Mouse (Mus musculus) hindbrain, embryonic 16.5 days (tissue): ENCODE measurements at regions not wholly inside any gene's neighbourhood (a gene's known extent, or its start where the extent isn't known, plus 50 kb on each side); places are given as distances from the start of the nearest gene placed in this dataset.

Experiments
- ATAC-seq: fragments of 200-750 bp; cut with Nextera tagmentation; 2 replicates; pipeline ENCODE4 v1.8.0; 2017; ENCODE audit warnings: moderate TSS enrichment, moderate library complexity
- H3K27ac ChIP-seq: fragments of 300-500 bp; sonication (generic); 2 replicates; pipeline ENCODE4 v1.5.1; 2014; ENCODE audit warnings: low read depth, mild to moderate bottlenecking, control low read depth, low read length, moderate library complexity
- H3K27me3 ChIP-seq: fragments of 300-500 bp; sonication (generic); replicated peaks from 2 replicates; pipeline ENCODE4 v1.6.1; 2014; ENCODE audit warnings: low read length; ENCODE audit not compliant: control insufficient read depth, insufficient read depth
- H3K36me3 ChIP-seq: fragments of 300-500 bp; sonication (generic); 2 replicates; pipeline ENCODE4 v1.6.1; 2014; ENCODE audit warnings: mild to moderate bottlenecking, low read length, moderate library complexity, mixed read lengths; ENCODE audit not compliant: control insufficient read depth, insufficient read depth
- H3K4me1 ChIP-seq: fragments of 300-500 bp; sonication (generic); 2 replicates; pipeline ENCODE4 v1.6.1; 2014; ENCODE audit warnings: low read depth, low read length; ENCODE audit not compliant: control insufficient read depth, insufficient read depth
- H3K4me2 ChIP-seq: fragments of 300-500 bp; sonication (generic); 2 replicates; pipeline ENCODE4 v1.6.1; 2014; ENCODE audit warnings: mild to moderate bottlenecking, low read length, control low read depth, moderate library complexity
- H3K4me3 ChIP-seq: fragments of 300-500 bp; sonication (generic); 2 replicates; pipeline ENCODE4 v1.5.1; 2014; ENCODE audit warnings: mild to moderate bottlenecking, low read length, control low read depth, moderate library complexity
- H3K9ac ChIP-seq: fragments of 300-500 bp; sonication (generic); 2 replicates; pipeline ENCODE4 v1.6.1; 2014; ENCODE audit warnings: low read depth, mild to moderate bottlenecking, control low read depth, low read length, moderate library complexity
- H3K9me3 ChIP-seq: fragments of 300-500 bp; sonication (generic); 2 replicates; pipeline ENCODE4 v1.6.1; 2014; ENCODE audit warnings: mild to moderate bottlenecking, low read length, moderate library complexity; ENCODE audit not compliant: control insufficient read depth
- WGBS: fragments of 180-500 bp; shearing (Covaris S2); extraction: QIAGEN DNeasy Blood & Tissue Kit; methylation state at CpG from one replicate; pipeline ENCODE4 v1.1.7; 2014; 5-methylcytosine and 5-hydroxymethylcytosine counted together

GRCm38 (mm10) chr10:95004065-95004763, 59.6 kb upstream of the Plxnc1 start:
- WGBS, result 88% methylated on average over 9 of the region's 9 CpGs
- Histone ChIP-seq H3K27ac (no peak overlapping the region), H3K9ac (no peak overlapping the region), H3K9me3 (no peaks in the 10 kb centered on the region), H3K4me3 (no peak overlapping the region), H3K4me2 (no peak overlapping the region), H3K27me3 (no peaks in the 10 kb centered on the region), H3K36me3 (no peaks in the 10 kb centered on the region), H3K4me1 (no peaks in the 10 kb centered on the region)
- no peak for ATAC-seq

GRCm38 (mm10) chr10:95003621-95004020, 59.0 kb upstream of the Plxnc1 start:
- Histone ChIP-seq H3K9me3 (no peaks in the 10 kb centered on the region), H3K36me3 (no peaks in the 10 kb centered on the region), H3K4me1 (no peaks in the 10 kb centered on the region), H3K27me3 (no peaks in the 10 kb centered on the region), H3K9ac (no peak overlapping the region), H3K27ac (no peak overlapping the region), H3K4me3 (no peak overlapping the region), H3K4me2 (no peak overlapping the region)
- ATAC-seq, result no peak
- WGBS, result 88% methylated on average over 7 of the region's 7 CpGs

GRCm38 (mm10) chr10:95001650-95002049, 57.0 kb upstream of the Plxnc1 start:
- H3K9ac ChIP-seq, result no peak overlapping the region
- H3K36me3 ChIP-seq, result no peaks in the 10 kb centered on the region
- H3K9me3 ChIP-seq, result no peaks in the 10 kb centered on the region
- H3K27me3 ChIP-seq, result no peaks in the 10 kb centered on the region
- 69% methylated on average over 6 of the region's 6 CpGs for WGBS
- H3K4me2 ChIP-seq, result no peak overlapping the region
- no peak overlapping the region for H3K4me3 ChIP-seq
- ATAC-seq, result no peak
- H3K4me1 ChIP-seq, result no peaks in the 10 kb centered on the region
- no peak overlapping the region for H3K27ac ChIP-seq

DNA sequence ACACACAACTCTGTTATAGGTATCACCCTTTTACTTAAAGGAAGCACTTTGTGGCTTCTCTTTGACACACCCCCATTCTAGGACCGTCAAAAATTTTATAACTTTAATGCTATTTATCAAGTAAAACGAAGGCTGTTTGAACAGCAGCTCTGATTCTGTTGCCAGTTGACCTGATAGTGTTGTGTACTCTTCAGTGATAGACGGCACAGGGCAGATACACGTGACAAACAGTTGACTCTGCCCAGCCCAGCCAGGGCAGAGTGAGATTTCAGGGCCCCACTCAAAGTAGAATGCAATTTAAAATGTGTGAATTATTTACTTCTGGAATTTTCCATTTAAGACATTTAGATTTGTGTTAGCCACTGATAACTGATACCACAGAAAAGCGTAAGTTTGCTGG, 55.1 kb upstream of the Plxnc1 start:
- WGBS, result 92% methylated on average over 5 of the region's 5 CpGs
- no peak overlapping the region for H3K4me3 ChIP-seq
- H3K4me1 ChIP-seq, result no peaks in the 10 kb centered on the region
- H3K36me3 ChIP-seq, result no peaks in the 10 kb centered on the region
- no peak overlapping the region for H3K9ac ChIP-seq
- no peaks in the 10 kb centered on the region for H3K27me3 ChIP-seq
- H3K9me3 ChIP-seq, result no peaks in the 10 kb centered on the region
- no peak overlapping the region for H3K27ac ChIP-seq
- no peak for ATAC-seq
- no peak overlapping the region for H3K4me2 ChIP-seq
